Mouse (Mus musculus): ENCODE measurements around the gene Capza2. TPM values are rescaled to one million over a fixed set of nuclear protein-coding genes. Genes with fewer than 3 reads are reported as not detected.

Gene Capza2
- polyA plus RNA-seq, 1 experiment from 2014 or later: 240 TPM

DNA sequence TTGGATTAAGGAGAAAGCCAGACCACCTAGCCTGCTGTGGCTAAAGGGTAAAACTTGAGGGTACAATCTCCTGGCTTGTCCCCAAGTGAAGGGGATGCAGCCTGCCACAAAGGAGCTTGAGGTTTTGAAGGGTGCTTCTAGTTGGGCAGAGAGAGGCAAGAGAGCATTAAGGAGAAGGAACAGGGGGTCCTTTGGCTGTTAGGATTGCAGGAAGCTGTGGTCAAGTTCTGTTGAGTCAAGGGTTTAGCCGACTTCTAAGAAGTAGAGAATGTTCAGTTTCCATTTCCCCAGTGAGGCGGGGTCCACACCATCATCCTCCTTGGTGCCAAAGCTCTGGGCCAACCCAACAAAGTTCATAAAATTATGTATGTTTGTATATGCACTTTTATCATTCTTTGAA is 19.0 kb downstream of the Capza2 start:
- H3K4me1 ChIP-seq: no peaks in the 10 kb centered on the region
- no peak overlapping the region for H3K27ac ChIP-seq (replicated peaks)
- ATAC-seq (ENCODE audit: low FRiP score, low read depth): no peak
- WGBS: 93% methylated on average over 2 of the region's 2 CpGs
- H3K4me3 ChIP-seq: no peak overlapping the region
- H3K27me3 ChIP-seq: no peaks in the 10 kb centered on the region
- no peaks in the 10 kb centered on the region for H3K9me3 ChIP-seq
- peaks cover 25% of the 10 kb centered on the region for H3K36me3 ChIP-seq
- H3K4me2 ChIP-seq (replicated peaks): no peak overlapping the region
- no peak overlapping the region for H3K9ac ChIP-seq (replicated peaks)

DNA sequence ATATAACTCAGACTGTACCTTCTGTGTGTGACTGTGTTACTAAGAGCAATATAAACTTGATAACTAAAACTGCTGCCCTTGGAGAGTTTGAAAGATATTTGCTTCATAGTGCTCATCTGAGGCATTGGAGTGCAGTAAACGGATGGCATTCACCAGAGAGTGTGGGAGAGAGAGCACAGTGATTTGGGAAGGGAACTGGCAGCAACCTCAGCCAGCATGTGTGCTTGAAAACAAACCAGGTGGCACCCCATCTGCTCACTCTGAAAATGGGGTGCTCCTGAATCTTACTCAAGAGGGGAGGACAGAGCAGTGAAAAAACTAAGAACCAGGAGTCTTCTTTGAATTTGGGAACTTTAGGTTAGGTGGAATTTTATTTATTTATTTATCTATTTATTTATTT is 21.3 kb downstream of the Capza2 start:
- Histone ChIP-seq H3K27ac (replicated peaks) (no peak overlapping the region), H3K27me3 (no peaks in the 10 kb centered on the region), H3K36me3 (peaks cover 31% of the 10 kb centered on the region), H3K4me3 (no peak overlapping the region), H3K4me1 (no peaks in the 10 kb centered on the region), H3K9me3 (no peaks in the 10 kb centered on the region), H3K9ac (replicated peaks) (no peak overlapping the region), H3K4me2 (replicated peaks) (no peak overlapping the region)
- ATAC-seq (ENCODE audit: low FRiP score, low read depth): no peak
- WGBS: 90% methylated on average over 1 of the region's 1 CpGs

DNA sequence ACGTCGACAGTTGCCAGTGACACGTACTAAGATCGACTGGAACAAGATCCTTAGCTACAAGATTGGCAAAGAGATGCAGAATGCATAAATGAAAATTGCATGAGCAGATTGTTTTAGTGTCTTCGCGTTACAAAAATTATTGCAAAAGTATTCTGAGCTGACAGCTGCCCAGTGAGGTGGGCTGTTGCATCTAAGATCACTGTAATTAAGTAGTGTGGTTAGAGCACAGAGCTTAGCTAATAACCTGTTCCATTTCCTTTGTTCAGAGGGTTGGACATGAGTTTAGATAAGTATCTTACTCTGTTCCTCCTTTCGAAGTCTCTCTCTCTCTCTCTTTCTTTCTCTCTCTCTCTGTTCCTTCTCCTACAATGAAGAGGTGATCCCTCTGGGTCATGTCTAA is 29.3 kb downstream of the Capza2 start:
- no peak overlapping the region for H3K4me2 ChIP-seq (replicated peaks)
- H3K4me1 ChIP-seq: no peaks in the 10 kb centered on the region
- H3K9ac ChIP-seq (replicated peaks): no peak overlapping the region
- H3K36me3 ChIP-seq: peaks cover 65% of the 10 kb centered on the region
- H3K4me3 ChIP-seq: no peak overlapping the region
- H3K9me3 ChIP-seq: no peaks in the 10 kb centered on the region
- H3K27me3 ChIP-seq: no peaks in the 10 kb centered on the region
- no peak for ATAC-seq (ENCODE audit: low FRiP score, low read depth)
- no peak overlapping the region for H3K27ac ChIP-seq (replicated peaks)
- WGBS: 96% methylated on average over 7 of the region's 7 CpGs

DNA sequence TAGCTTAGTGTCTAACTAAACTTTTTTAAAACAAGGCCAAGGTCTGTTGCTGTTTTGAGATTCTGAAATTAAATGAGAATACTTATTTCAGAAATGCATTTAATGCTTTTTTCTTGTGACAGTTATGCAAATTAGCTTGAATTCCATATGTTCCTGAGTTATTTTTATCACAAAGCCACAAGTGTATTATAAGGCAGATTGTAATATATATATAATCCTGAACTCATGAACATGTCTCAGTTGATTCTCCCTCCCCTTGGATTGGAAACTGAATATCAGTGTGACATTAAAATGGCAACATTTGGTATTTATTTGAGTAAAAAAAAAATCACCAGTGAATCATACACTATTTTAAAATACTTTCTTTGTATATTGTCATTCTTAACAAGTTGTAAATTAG is 30.0 kb downstream of the Capza2 start:
- Histone ChIP-seq H3K27ac (replicated peaks) (no peak overlapping the region), H3K9me3 (no peaks in the 10 kb centered on the region), H3K9ac (replicated peaks) (no peak overlapping the region), H3K36me3 (peaks cover 60% of the 10 kb centered on the region), H3K4me1 (no peaks in the 10 kb centered on the region), H3K4me3 (no peak overlapping the region), H3K4me2 (replicated peaks) (no peak overlapping the region), H3K27me3 (no peaks in the 10 kb centered on the region)
- ATAC-seq (ENCODE audit: low FRiP score, low read depth): no peak

DNA sequence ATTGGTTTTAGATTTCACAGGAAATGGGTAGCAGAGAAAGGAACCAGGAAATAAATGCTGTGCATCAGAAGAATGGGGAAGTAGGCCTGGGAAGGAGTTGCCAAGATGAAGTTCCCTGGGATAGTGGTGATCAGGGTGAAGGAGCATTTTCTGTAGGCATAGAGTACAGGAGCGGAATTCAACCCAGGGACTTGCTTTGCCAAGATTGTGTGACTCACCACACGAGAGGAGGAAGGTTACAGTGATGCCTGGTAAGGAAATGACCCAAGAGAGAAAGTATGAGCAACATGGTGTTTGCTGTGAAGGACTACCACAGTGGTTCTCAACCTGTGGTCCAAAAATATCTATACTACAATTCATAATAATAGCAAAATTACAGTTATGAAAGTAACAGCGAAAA is 31.8 kb downstream of the Capza2 start:
- 94% methylated on average over 3 of the region's 3 CpGs for WGBS
- Histone ChIP-seq H3K36me3 (peaks cover 44% of the 10 kb centered on the region), H3K4me1 (no peaks in the 10 kb centered on the region), H3K27ac (replicated peaks) (no peak overlapping the region), H3K9me3 (no peaks in the 10 kb centered on the region), H3K27me3 (no peaks in the 10 kb centered on the region), H3K4me2 (replicated peaks) (no peak overlapping the region), H3K4me3 (no peak overlapping the region), H3K9ac (replicated peaks) (no peak overlapping the region)
- no peak for ATAC-seq (ENCODE audit: low FRiP score, low read depth)

DNA sequence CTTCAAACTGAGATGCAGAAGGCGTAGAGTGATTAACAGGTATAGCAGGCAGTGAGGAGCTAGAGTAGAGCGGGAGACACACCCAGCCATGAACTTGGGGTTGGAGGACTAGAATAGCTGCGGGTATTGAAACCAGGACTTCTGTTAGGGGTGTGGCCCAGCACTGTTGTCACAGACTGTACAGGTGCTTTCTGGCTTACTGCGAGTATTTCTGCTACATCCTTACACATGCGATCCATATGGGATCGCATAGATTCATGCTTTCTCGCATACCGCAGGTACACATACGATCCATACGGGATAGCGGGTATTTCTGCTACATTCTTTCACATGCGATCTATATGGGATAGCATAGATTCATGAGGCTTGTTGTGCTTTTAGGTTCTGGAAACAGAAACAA is 32.3 kb downstream of the Capza2 start:
- Histone ChIP-seq H3K4me3 (no peak overlapping the region), H3K36me3 (peaks cover 39% of the 10 kb centered on the region), H3K27me3 (no peaks in the 10 kb centered on the region), H3K9me3 (no peaks in the 10 kb centered on the region), H3K4me1 (no peaks in the 10 kb centered on the region), H3K9ac (replicated peaks) (no peak overlapping the region), H3K27ac (replicated peaks) (no peak overlapping the region), H3K4me2 (replicated peaks) (no peak overlapping the region)
- WGBS: 96% methylated on average over 12 of the region's 12 CpGs
- no peak for ATAC-seq (ENCODE audit: low FRiP score, low read depth)

DNA sequence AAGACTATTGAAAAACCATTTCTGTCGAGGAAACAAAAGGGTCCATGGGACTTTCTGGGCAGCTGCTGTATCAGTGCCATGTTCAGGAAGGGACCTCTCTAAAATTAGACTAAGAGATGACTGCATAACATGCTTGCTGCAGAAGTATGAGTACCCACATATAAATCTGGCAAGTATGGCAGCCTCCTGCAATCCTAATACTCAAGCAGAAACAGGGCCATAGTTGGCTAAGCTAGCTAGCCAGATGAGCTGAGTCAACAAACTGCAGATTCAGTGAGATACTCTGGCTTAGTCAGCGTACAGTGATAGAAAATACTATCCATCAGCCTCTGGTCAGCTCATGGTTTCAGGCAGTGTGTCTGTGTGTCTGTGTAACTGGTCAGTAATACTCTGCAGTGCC is 33.8 kb downstream of the Capza2 start:
- WGBS: 84% methylated on average over 2 of the region's 2 CpGs
- Histone ChIP-seq H3K9ac (replicated peaks) (no peak overlapping the region), H3K9me3 (no peaks in the 10 kb centered on the region), H3K36me3 (peaks cover 27% of the 10 kb centered on the region), H3K4me2 (replicated peaks) (no peak overlapping the region), H3K27ac (replicated peaks) (no peak overlapping the region), H3K27me3 (no peaks in the 10 kb centered on the region), H3K4me3 (no peak overlapping the region), H3K4me1 (no peaks in the 10 kb centered on the region)
- ATAC-seq (ENCODE audit: low FRiP score, low read depth): no peak

DNA sequence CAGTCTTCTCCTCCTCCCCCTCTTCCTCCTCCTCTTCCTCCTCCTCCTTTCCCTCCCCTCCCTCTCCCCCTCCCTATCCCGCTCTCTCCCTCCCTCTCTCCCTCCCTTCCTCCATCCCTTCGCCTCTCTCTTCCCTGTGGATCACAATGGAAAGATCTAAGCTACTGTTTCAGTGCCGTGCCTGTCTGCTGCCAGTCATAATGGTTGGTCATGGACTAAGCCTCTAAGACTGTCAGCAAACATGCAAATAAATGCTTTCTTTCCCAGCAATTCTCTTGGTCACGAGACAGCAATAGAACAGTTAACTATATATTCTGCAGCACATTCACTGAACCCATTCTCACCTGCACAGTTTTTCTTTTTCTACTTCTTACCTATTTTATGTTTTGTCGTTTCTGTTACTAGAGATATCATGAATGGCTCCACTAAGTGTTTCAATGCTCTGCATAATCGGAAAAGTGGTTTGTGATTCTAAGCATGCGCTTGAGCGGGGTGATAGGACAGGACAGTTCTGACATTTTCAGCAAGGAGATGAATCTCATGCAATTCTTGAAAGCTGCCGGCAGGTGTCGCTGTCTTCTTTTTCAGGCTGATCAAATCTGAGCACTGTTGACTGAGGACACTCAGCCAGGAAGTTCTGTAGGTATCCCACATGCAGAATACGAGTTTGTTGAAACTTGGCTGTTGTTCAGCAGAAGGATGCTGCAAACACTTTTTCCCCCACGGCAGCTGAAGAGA is 39.2 kb downstream of the Capza2 start:
- no peaks in the 10 kb centered on the region for H3K4me1 ChIP-seq
- H3K9me3 ChIP-seq: no peaks in the 10 kb centered on the region
- H3K36me3 ChIP-seq: no peaks in the 10 kb centered on the region
- peak; percentile 81 for ATAC-seq (ENCODE audit: low FRiP score, low read depth)
- no peaks in the 10 kb centered on the region for H3K27me3 ChIP-seq
- WGBS: 24% methylated on average over 12 of the region's 12 CpGs
- no peak overlapping the region for H3K4me3 ChIP-seq
- no peak overlapping the region for H3K4me2 ChIP-seq (replicated peaks)
- H3K9ac ChIP-seq (replicated peaks): no peak overlapping the region
- no peak overlapping the region for H3K27ac ChIP-seq (replicated peaks)

DNA sequence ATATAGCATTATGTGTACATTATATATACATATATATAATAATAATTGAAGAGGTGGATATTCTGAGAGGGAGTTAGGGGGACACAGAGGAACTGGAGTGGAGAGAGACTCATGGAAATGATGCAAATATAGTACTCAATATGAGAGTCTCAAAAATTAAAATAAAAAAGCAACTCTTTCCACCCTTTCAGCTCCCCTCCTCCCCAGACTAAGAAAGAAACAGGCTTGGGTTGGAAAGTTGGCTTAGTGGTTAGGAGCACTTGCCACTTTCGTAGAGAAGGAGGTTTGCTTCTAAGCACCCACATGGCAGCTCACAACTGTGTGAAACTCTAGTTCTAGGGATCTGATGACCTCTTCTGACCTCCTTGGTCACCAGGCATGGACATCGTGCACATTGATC is 41.0 kb downstream of the Capza2 start:
- WGBS: 82% methylated on average over 2 of the region's 2 CpGs

DNA sequence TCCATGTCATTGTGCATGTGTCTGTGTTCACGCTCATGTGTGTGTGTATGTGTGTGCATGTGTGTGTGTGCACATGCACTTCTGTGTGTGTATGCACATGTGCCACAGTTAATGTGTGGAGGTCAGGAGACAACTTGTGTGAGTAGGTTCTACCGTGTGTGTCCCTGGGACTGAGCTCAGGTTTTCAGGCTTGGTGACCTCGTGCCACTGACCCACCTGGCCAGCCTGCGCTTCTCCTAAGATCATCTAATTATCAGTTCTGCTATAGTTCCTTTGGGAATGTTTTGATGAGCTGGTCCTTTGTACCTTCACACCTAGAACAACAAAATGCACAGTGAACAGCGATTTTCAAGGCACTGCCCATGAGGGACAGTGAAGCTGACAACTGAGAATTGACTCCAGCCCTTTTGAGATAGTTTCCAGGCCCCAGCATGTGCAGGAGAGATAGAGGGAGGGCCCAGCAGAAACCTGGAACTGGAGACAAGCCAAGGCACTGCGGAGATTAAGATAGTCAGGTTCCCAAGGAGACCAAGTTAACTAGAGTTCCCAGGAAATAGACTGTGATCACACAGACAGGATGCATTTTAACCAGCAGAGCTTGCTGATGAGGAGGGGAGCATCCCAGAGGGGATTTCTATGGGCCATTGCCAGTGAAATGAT is 44.4 kb downstream of the Capza2 start:
- no peak overlapping the region for H3K4me3 ChIP-seq
- no peaks in the 10 kb centered on the region for H3K27me3 ChIP-seq
- H3K9ac ChIP-seq (replicated peaks): no peak overlapping the region
- WGBS: 82% methylated on average over 6 of the region's 6 CpGs
- ATAC-seq (ENCODE audit: low FRiP score, low read depth): no peak
- no peaks in the 10 kb centered on the region for H3K36me3 ChIP-seq
- no peak overlapping the region for H3K4me2 ChIP-seq (replicated peaks)
- no peaks in the 10 kb centered on the region for H3K4me1 ChIP-seq
- H3K9me3 ChIP-seq: peaks cover 7% of the 10 kb centered on the region
- H3K27ac ChIP-seq (replicated peaks): no peak overlapping the region

More for the DNA sequence above, 41.0 kb downstream of the Capza2 start:
- Histone ChIP-seq H3K9ac (replicated peaks) (no peak overlapping the region), H3K4me2 (replicated peaks) (no peak overlapping the region), H3K4me3 (no peak overlapping the region), H3K27me3 (no peaks in the 10 kb centered on the region), H3K9me3 (peaks cover 7% of the 10 kb centered on the region), H3K36me3 (no peaks in the 10 kb centered on the region), H3K4me1 (no peaks in the 10 kb centered on the region), H3K27ac (replicated peaks) (no peak overlapping the region)
- ATAC-seq (ENCODE audit: low FRiP score, low read depth): no peak

DNA sequence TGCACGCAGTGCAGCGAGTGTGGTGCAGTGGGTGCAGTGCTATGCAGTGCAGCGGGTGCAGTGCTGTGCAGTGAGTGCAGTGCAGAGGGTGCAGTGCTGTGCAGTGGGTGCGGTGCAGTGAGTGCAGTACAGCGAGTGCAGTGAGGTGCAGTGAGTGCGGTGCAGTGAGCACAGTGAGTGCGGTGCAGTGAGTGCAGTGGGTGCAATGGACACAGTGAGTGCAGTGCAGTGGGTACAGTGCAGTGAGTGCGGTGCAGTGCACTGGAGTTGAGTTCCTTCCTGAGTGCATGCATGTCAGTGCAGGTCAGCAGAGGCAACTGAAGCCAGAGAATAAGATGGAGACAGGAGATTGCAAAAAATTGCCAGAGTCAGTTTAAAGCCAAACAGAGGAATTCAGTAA is 45.8 kb downstream of the Capza2 start:
- Histone ChIP-seq H3K4me2 (replicated peaks) (no peak overlapping the region), H3K9ac (replicated peaks) (no peak overlapping the region), H3K4me3 (no peak overlapping the region), H3K9me3 (peaks cover 7% of the 10 kb centered on the region), H3K27me3 (no peaks in the 10 kb centered on the region), H3K4me1 (no peaks in the 10 kb centered on the region), H3K27ac (replicated peaks) (no peak overlapping the region), H3K36me3 (no peaks in the 10 kb centered on the region)
- WGBS: over 99% methylated on average over 8 of the region's 8 CpGs
- 0 out of 2 replicates have a peak, but pooled peaks have one; percentile 19 for ATAC-seq (ENCODE audit: low FRiP score, low read depth)

DNA sequence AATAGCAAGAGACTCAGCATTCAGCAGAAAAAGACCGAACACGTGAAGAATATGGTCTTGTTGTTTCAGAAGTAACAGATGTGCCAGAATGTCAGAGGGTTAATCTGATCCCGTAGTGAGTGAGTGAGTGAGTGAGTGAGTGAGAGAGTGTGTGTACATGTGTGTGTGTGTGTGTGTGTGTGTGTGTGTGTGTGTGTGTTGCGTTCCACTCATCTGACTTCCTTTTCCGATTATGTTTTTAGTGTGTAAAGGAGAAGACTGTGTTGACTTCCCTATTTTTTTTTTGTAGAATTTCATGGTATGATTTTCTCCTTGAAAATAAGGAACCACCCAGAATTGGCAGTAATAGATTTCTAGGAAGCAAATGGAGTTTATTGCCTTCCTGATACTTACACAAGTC is 52.6 kb downstream of the Capza2 start:
- ATAC-seq (ENCODE audit: low FRiP score, low read depth): no peak
- Histone ChIP-seq H3K4me3 (no peak overlapping the region), H3K9ac (replicated peaks) (no peak overlapping the region), H3K36me3 (no peaks in the 10 kb centered on the region), H3K4me2 (replicated peaks) (no peak overlapping the region), H3K9me3 (no peaks in the 10 kb centered on the region), H3K27ac (replicated peaks) (no peak overlapping the region), H3K4me1 (no peaks in the 10 kb centered on the region), H3K27me3 (0 out of 2 replicates have a peak, but pooled peaks cover 10% of the 10 kb centered on the region)
- 89% methylated on average over 5 of the region's 5 CpGs for WGBS

All from midbrain, embryonic 12.5 days (tissue).